Mouse (Mus musculus): ENCODE measurements around the gene Rnf150. TPM values are rescaled to one million over a fixed set of nuclear protein-coding genes. Genes with fewer than 3 reads are reported as not detected.

Gene Rnf150
- polyA plus RNA-seq (2016; fragmentation: Nextera tagmentation; extraction: Ambion mirVana): 0.17 and 0.19 TPM in 2 replicates

DNA sequence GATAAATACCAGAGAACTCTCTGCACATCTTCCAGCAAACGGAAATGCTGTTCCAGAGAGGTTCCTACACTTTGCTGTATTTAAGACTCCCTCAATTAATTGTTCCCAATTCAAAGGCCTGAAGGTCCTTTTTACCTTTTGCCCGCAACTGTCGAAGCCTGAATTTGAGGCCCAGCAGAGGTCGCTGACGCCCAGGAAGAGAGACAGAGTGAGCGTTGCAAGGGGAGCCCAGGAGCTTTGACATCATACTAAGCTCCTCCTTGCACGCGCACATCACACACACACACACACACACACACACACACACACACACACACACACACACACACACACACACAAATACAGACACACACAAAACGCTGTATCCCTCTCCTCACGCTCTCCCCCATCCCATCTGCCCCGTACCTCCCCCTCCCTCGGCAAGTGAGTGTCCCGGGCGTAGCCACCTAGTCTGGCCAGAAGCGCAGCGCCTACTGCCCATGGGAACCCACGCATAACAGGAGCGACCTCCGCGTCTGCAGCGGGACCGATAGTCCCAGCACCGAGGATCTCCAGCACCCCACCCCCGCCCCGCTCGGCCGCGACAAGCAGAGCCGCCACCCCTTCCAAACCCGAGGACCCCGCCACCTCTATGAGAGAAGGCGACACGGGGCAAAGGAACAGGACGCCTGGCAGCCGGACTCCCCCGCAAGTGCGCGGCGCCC lies at the start of gene Rnf150:
Rnf150 (plus strand) TSS at position 316 of the 704 bp plus-strand sequence.
- peaks cover 3% of the 10 kb centered on the region; the same call in 1 of the 2 replicates for H3K4me1 ChIP-seq
- H3K9ac ChIP-seq: peak within 1 kb of the TSS; percentile 51
- no peaks in the 10 kb centered on the region for H3K9me3 ChIP-seq (replicated peaks)
- no peaks in the 10 kb centered on the region for H3K36me3 ChIP-seq
- no peak within 1 kb of the TSS for H3K27ac ChIP-seq
- H3K4me2 ChIP-seq: peak within 1 kb of the TSS; percentile 87
- ATAC-seq: peak; percentile 40; the same call in 1 of the 2 replicates
- H3K27me3 ChIP-seq (replicated peaks): peaks cover 46% of the 10 kb centered on the region
- peak within 1 kb of the TSS; percentile 61 for H3K4me3 ChIP-seq
- WGBS (ENCODE audit: insufficient replicate concordance): under 1% methylated on average over 39 of the region's 39 CpGs

DNA sequence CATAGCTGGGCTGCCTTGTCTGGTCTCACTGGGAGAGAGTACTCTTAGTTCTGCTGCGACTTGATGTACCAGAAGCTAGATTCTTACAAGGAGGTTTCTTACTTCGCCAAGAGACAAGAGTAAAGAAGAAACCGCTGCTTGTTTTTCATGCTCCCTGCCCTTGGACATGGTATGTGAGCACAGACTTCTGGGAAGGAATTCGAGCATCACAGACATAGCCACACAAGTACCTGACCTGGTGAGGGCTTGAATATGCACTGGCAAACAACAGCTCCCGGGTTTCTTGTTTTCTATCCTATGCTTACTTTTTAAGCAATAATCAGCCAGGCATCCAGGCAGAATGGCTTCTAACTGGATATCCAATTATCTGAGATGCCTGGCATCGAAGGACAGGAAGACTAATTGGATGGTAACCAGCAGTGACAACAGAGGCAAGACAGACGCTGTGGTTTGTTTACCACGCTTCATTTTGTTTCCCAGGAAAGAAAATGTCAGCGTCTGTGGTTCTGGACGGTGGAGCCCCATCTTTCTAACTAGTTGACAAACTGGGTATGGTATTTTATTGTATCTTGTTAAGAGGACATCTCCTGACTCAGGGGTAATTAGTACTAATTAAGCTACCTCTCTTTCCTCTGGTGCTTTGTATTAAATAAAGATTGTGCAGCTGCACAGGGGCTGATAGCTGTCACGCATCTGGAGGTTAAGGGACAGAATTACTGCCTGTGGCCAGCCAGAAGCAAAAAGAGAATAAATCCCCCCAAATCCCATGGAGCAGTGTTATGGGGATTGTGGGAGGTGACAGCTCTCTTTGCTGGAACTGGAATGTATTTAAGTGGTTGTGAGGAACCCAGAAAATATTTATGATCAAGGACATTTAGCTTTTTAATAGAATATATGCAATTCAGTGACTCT lies 36.8 kb upstream of the Rnf150 start:
- H3K27ac ChIP-seq: no peak overlapping the region
- H3K36me3 ChIP-seq: no peaks in the 10 kb centered on the region
- H3K9me3 ChIP-seq (replicated peaks): no peaks in the 10 kb centered on the region
- H3K4me1 ChIP-seq: no peaks in the 10 kb centered on the region
- WGBS (ENCODE audit: insufficient replicate concordance): 57% methylated on average over 11 of the region's 11 CpGs
- H3K4me2 ChIP-seq: no peak overlapping the region
- H3K27me3 ChIP-seq (replicated peaks): no peaks in the 10 kb centered on the region
- ATAC-seq: no peak
- no peak overlapping the region for H3K4me3 ChIP-seq
- H3K9ac ChIP-seq: no peak overlapping the region

DNA sequence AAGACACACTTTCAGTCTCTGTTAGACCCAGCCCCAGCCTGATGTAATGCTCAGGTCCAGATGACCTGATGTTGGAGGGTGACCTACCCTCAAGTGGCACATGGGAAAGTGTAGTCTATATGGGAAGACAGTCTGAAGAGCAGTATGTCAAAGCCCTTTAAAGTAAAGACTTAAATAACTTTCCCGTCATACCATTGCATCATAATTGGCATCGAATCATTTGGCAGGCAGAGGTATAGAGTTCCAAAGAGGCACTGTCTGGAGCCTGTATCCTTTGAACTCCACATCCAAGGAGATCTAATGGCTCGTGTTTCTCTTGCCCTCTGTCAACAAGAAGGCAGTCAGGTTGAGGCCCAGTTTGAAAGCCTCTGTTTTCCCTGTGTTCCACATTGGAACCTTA lies 22.7 kb upstream of the Rnf150 start:
- ATAC-seq: no peak
- no peaks in the 10 kb centered on the region for H3K4me1 ChIP-seq

DNA sequence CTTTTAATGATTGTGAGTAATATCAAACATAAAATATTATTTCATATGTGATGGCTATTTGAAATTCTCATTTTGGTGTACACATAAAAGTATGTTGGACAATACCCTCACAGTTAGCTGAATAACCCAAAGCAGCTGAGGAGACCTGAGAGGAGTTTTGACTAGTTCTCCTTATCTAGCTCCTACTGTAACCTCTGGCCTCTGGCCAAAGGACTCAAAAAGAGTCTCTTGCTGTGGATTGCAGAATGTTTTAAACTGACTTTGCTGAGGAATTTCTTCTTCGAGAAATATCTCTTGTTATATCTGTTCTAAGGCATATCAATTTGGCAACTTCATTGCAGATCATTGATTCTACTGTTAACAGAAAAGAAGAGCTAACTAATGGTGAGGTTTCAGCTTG lies 22.2 kb upstream of the Rnf150 start:
- Histone ChIP-seq H3K27ac (no peak overlapping the region), H3K4me3 (no peak overlapping the region), H3K36me3 (no peaks in the 10 kb centered on the region), H3K4me2 (no peak overlapping the region), H3K27me3 (replicated peaks) (no peaks in the 10 kb centered on the region), H3K9ac (no peak overlapping the region), H3K9me3 (replicated peaks) (no peaks in the 10 kb centered on the region), H3K4me1 (no peaks in the 10 kb centered on the region)
- 16% methylated on average over 1 of the region's 1 CpGs for WGBS (ENCODE audit: insufficient replicate concordance)
- ATAC-seq: no peak

More for the DNA sequence above, 22.7 kb upstream of the Rnf150 start:
- no peak overlapping the region for H3K4me2 ChIP-seq
- no peak overlapping the region for H3K27ac ChIP-seq
- H3K9me3 ChIP-seq (replicated peaks): no peaks in the 10 kb centered on the region
- no peak overlapping the region for H3K9ac ChIP-seq
- no peaks in the 10 kb centered on the region for H3K36me3 ChIP-seq
- no peaks in the 10 kb centered on the region for H3K27me3 ChIP-seq (replicated peaks)
- WGBS (ENCODE audit: insufficient replicate concordance): 71% methylated on average over 3 of the region's 3 CpGs
- no peak overlapping the region for H3K4me3 ChIP-seq

DNA sequence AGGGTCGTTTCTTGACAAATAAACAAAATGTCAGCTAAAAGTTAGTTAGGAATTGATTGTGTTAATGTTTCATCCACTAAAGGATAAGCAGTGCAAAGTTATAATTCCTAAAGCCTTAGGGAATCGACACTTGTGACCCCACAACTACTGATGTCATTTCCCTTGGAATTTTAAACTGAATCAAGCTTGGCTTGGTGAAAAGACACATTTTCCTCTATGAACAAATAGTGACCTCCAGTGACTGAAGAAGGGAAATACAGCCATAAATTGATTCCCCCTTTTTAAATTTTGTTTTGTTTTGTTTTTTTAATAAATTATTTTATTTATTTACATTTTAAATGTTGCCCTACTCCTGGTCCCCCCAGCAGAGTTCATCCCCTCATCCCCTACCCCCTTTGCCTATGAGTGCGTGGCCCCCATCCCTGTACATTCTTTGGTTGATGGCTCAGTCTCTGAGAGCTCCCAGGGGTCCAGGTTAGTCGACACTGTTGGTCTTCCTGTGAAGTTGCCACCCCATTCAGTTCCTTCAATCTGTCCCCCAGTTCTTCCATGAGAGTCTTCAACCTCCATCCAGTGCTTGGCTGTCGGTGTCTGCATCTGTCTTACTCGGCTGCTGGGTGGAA lies 21.5 kb upstream of the Rnf150 start:
- H3K4me1 ChIP-seq: peaks cover 6% of the 10 kb centered on the region
- H3K27ac ChIP-seq: no peak overlapping the region
- no peak overlapping the region for H3K4me3 ChIP-seq
- H3K27me3 ChIP-seq (replicated peaks): no peaks in the 10 kb centered on the region
- no peak overlapping the region for H3K9ac ChIP-seq
- WGBS (ENCODE audit: insufficient replicate concordance): 45% methylated on average over 6 of the region's 6 CpGs
- H3K36me3 ChIP-seq: no peaks in the 10 kb centered on the region
- no peak for ATAC-seq
- H3K9me3 ChIP-seq (replicated peaks): no peaks in the 10 kb centered on the region
- no peak overlapping the region for H3K4me2 ChIP-seq

DNA sequence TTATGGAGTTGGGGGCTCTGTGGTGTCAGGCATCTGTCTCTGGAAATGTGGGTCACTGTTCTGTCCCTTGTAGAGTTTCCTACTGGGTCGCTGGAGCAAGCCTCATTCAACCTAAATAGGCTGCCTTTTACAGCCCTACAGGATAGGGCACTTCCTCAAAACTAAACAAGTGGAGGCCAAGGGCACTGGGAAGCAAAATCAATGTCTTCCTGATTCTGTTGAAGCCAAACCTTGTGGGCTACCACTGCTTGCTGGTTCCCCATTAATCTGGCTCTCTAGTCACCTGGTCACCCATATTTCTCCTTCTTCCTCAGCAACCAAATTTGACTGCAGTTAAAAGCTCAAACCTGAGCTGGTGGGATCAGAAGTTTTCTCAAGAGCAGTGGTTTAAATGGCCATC lies 19.5 kb upstream of the Rnf150 start:
- Histone ChIP-seq H3K9ac (no peak overlapping the region), H3K27me3 (replicated peaks) (no peaks in the 10 kb centered on the region), H3K4me1 (peaks cover 17% of the 10 kb centered on the region), H3K4me3 (no peak overlapping the region), H3K27ac (no peak overlapping the region), H3K9me3 (replicated peaks) (no peaks in the 10 kb centered on the region), H3K4me2 (no peak overlapping the region), H3K36me3 (no peaks in the 10 kb centered on the region)
- WGBS (ENCODE audit: insufficient replicate concordance): 10% methylated on average over 1 of the region's 1 CpGs
- ATAC-seq: no peak

DNA sequence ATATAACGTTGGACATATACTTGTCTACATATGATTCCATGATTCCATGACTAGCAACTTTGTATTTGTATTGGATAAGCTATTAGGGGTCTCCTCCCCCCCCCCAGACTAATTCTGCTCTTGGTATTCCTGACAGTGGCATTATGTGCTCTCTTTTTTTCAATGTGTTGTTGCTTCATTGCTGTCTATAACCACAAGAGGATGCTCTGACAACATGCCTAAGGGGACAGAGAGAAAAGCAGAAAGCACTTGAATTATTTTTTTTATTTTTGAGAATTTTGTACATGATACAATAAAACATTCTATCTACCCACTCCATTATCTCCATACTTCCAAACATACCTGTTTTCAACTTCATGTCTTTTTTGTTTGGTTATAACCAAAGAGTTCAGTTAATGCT lies 18.7 kb upstream of the Rnf150 start:
- no peak overlapping the region for H3K27ac ChIP-seq
- H3K4me3 ChIP-seq: no peak overlapping the region
- H3K9me3 ChIP-seq (replicated peaks): no peaks in the 10 kb centered on the region
- WGBS (ENCODE audit: insufficient replicate concordance): 23% methylated on average over 1 of the region's 1 CpGs
- H3K27me3 ChIP-seq (replicated peaks): no peaks in the 10 kb centered on the region
- peaks cover 17% of the 10 kb centered on the region for H3K4me1 ChIP-seq
- H3K36me3 ChIP-seq: no peaks in the 10 kb centered on the region
- ATAC-seq: no peak
- no peak overlapping the region for H3K4me2 ChIP-seq
- no peak overlapping the region for H3K9ac ChIP-seq

DNA sequence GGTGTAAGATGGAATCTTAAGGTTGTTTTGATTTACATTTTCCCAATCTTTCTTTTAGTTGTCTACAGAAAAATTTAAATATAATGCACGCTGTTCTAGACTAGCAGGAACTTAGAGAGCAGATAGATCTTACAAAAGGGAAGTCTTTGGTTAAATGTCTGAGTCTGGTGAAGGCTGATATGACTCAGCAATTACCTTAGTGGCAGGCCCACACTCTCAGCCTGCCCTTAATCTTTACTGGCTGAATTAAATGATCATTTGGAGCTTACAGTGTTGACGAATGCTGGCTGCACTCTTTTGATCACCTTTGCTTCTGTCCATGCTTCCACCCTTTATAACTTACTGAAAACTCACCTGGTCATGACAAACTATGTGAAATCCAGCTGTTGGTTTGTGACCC lies 17.1 kb upstream of the Rnf150 start:
- H3K4me1 ChIP-seq: peaks cover 17% of the 10 kb centered on the region
- H3K27me3 ChIP-seq (replicated peaks): no peaks in the 10 kb centered on the region
- H3K27ac ChIP-seq: no peak overlapping the region
- H3K4me3 ChIP-seq: no peak overlapping the region
- H3K4me2 ChIP-seq: no peak overlapping the region
- no peaks in the 10 kb centered on the region for H3K36me3 ChIP-seq
- ATAC-seq: peak; percentile 65; the same call in 1 of the 2 replicates
- H3K9ac ChIP-seq: no peak overlapping the region
- WGBS (ENCODE audit: insufficient replicate concordance): 17% methylated on average over 2 of the region's 2 CpGs
- no peaks in the 10 kb centered on the region for H3K9me3 ChIP-seq (replicated peaks)

DNA sequence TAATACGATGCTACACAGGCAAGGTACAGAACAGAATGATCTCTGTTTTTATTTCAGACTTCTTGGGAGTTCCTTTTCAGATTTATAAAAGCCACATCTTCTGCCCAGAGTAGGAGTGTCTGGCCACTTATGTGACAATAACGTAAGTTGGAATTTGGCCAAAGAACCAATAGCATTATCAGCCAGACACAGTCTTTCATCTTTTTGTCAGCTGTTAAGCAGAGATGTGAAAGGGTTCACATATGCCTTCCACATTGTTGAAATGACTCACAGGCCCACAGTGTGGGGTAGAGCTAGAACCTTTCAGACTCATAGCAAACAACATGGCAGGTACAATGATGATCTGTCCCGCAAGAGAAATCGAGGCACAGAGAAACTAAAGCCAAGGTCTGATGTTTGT lies 16.4 kb upstream of the Rnf150 start:
- ATAC-seq: 0 out of 2 replicates have a peak, but pooled peaks have one; percentile 42
- Histone ChIP-seq H3K27ac (no peak overlapping the region), H3K36me3 (no peaks in the 10 kb centered on the region), H3K9me3 (replicated peaks) (no peaks in the 10 kb centered on the region), H3K9ac (no peak overlapping the region), H3K27me3 (replicated peaks) (no peaks in the 10 kb centered on the region), H3K4me2 (no peak overlapping the region), H3K4me1 (peaks cover 17% of the 10 kb centered on the region), H3K4me3 (no peak overlapping the region)
- WGBS (ENCODE audit: insufficient replicate concordance): 48% methylated on average over 4 of the region's 4 CpGs

DNA sequence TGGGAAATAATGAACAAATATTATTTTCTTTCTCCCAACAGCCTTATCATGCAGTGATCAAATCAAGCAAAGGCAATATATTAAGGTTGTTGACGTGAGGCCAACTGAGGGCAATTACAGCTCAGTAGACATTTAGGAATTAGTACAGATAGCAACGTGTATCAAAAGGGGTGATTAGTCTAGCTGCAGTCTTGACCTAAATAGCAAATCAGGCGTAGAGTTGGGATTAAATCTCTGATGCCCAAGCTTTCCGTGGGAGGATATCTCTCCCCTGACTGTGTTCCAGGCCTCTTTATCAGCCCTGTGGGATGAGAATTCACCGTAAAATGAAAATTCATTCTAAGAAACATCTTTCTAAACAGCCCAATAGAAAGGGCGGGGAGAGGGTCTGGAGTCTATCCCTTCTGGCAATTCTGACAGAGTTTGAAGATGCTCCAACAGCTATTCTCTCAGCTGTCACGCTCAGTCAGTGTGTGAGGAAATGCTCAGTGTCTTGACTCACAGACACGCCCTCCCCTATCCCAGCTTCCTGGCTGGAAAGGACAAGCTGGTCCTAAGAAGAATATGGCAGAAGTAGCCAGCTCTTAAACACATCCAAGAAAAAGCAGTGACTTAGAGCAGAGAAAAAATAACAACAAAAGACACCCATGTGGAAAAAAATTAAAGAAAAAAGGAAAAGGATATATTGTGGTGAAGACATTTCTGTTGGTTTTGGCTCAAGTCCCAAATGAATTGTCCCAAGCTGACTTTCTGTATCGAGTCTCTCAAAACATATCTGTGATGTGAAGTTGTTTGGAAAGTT lies 4.4 kb upstream of the Rnf150 start:
- Histone ChIP-seq H3K4me1 (peaks cover 3% of the 10 kb centered on the region; the same call in 1 of the 2 replicates), H3K27me3 (replicated peaks) (peaks cover 20% of the 10 kb centered on the region), H3K36me3 (no peaks in the 10 kb centered on the region), H3K27ac (no peak overlapping the region), H3K9ac (no peak overlapping the region), H3K4me2 (no peak overlapping the region), H3K9me3 (replicated peaks) (no peaks in the 10 kb centered on the region), H3K4me3 (no peak overlapping the region)
- no peak for ATAC-seq
- 41% methylated on average over 9 of the region's 9 CpGs for WGBS (ENCODE audit: insufficient replicate concordance)

DNA sequence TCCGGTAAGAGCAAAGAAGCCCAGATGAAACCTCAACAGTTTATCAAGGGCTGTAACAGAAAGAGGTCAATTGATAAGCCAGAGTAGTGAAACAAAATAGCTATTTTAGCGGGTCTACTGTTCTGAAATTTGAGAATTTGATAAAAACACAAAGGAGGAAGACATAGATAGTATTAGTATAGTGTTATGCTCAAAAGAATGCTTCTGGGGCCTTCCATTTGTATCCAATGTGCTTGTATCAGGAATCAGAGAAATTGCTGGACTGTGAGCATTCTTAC lies 3.9 kb upstream of the Rnf150 start:
- 23% methylated on average over 2 of the region's 2 CpGs for WGBS (ENCODE audit: insufficient replicate concordance)
- H3K4me2 ChIP-seq: no peak overlapping the region
- peaks cover 3% of the 10 kb centered on the region; the same call in 1 of the 2 replicates for H3K4me1 ChIP-seq
- H3K27ac ChIP-seq: no peak overlapping the region
- no peak for ATAC-seq
- no peak overlapping the region for H3K4me3 ChIP-seq
- H3K9me3 ChIP-seq (replicated peaks): no peaks in the 10 kb centered on the region
- peaks cover 25% of the 10 kb centered on the region for H3K27me3 ChIP-seq (replicated peaks)
- no peaks in the 10 kb centered on the region for H3K36me3 ChIP-seq
- no peak overlapping the region for H3K9ac ChIP-seq

All from liver, embryonic 12.5 days (tissue).